Mouse (Mus musculus): Measurements from ENCODE around the gene H2-M5.

H2-M5 gene

GRCm38 (mm10) chr17:36947051-36947819 is 42.1 kb downstream of the H2-M5 start:
- DNase-seq = peak; percentile 66 to 68

GRCm38 (mm10) chr17:36944121-36944775 is 45.1 kb downstream of the H2-M5 start:
- no peak for DNase-seq

- DNase-seq = no peak
Observed at GRCm38 (mm10) chr17:36943691-36944090, 45.6 kb downstream of the H2-M5 start.

GRCm38 (mm10) chr17:36942791-36943471 is 46.4 kb downstream of the H2-M5 start, which contains the start of gene Rnf39:
Gene Rnf39, plus strand, starts transcription at chr17:36942918.
- peak; percentile 30 to 41 for DNase-seq

GRCm38 (mm10) chr17:36942391-36942790 is 46.9 kb downstream of the H2-M5 start:
- DNase-seq = peak; percentile 68 to 77

- no peak for DNase-seq
Observed at GRCm38 (mm10) chr17:36938056-36938455, 51.3 kb downstream of the H2-M5 start.

Data from cerebellum, postnatal 36 days (tissue).